Mouse (Mus musculus) spleen, postnatal 10 days (tissue): ENCODE data around the gene Agap1.

Experiments
- DNase-seq, 2 experiments: peaks; one replicate each; pipeline ENCODE4 v3.0.0; 2021 to 2022; ENCODE audit warnings: low spot score in 2 of 2

Agap1 gene

GRCm38 (mm10) chr1:89932021-89932423, 477.4 kb downstream of the Agap1 start:
- no peak for DNase-seq

- DNase-seq: no peak
Observed at GRCm38 (mm10) chr1:89932616-89933015, 478.0 kb downstream of the Agap1 start.

DNA sequence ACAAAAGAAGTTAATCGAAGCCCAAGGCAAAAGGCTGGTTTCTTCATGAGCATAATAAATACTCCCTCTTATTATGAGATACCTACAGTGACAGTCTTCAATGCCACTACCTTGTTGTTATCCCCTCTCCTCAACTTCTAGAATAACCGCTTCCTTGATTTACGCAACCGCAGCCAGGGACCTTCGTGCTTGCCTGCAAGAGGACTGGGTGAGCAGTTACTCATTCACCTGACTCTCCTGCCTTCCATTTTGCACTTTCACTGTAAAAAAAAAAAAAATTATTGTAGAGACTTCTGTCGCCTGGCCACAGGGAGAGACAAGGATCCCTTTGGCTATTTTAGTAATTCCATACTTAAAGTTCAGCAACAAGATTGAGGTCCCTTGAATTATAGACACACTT, 478.4 kb downstream of the Agap1 start:
- DNase-seq: no peak

GRCm38 (mm10) chr1:89933786-89934185, 479.2 kb downstream of the Agap1 start:
- DNase-seq: no peak

DNA sequence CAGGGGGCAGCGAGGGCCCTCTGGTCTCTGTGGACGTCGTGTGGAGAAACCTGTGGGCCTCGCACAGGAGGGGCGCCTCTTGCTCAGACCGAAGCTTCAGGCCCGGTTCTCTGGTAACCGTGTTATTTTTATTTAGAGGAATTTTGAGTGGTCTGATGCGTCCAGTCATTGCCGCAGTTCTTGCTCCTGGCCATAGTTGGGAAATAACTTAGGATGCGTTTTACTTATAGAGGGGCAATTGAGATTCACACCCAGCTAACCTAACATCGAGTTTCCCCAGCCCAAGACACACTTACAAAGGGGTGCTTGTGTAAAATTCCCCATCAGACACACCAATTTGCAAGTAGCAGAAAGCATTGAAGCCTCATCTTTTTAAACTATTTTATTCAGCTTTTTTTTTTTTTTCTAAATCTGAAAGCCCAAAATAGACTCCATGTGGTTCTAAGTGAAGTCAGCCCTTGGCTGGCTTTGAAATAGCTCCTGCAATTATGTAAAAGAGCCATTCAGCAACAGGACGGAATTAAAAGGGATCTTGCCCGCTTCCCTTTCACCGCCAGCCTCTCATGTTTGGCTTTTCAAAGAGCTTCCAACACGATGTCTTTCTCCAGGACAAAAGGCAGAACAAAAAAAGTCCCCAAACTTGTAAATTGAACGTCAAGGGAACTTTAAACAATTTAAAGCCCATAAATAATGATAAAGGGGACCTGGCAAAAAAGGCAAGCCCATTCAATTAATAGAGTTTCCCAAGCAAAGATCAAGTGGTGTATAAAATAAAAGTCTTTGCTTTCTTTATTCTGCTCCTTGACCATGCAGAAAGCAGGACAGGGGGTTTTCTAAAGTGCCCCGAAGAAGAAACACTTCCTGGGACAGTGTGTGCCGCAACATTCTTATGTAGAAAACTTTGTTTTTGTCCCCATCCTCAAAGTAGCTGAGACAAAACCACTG, 480.0 kb downstream of the Agap1 start:
- DNase-seq: no peak

DNA sequence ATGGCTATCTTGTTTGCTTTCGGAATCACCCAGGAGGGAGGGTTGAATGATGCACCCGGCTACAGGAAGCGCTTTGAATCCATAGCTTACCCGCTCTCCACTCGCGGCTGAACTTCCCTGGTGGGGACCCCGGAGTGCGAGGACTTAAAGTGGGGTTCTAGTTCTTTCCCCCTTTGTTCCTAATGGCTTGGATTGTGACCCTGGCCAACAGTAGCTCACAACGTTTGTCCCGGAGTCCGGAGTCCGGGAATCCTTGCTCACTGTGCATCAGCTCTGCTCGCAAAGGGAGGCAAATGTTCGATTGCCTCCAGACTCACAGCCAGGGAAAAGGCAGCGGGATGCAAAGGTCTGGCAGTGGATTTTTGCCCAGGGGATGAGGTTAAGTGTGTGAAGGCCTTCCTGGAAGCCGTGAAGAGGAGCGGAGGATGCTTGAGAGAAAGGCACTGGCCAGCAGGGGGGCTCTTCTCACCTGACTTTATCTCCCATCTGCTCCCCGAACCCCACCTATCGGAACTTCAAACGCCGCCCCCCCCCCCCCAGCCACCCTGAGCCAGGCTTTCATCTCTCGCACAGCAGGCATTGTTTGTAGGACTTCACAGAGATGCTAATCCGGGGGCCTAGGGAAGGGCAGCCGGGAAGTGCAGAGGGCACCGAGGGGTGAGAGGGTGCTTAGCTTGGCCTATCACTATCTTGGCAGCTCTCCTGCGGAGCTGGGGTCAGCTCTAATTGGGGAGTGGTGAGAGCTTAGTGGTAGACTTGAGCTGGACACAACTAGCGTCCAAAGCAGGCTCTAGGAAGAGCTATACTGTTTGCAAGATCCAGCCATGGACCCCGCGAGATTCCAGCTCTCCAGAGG, 481.1 kb downstream of the Agap1 start:
- no peak for DNase-seq

- no peak for DNase-seq
Observed at GRCm38 (mm10) chr1:89938884-89939595, 484.4 kb downstream of the Agap1 start.

GRCm38 (mm10) chr1:89939596-89939960, 485.0 kb downstream of the Agap1 start:
- no peak for DNase-seq

- DNase-seq: peak; percentile 31 to 74
Observed at GRCm38 (mm10) chr1:89939981-89940726, 485.5 kb downstream of the Agap1 start.

- DNase-seq: no peak
Observed at GRCm38 (mm10) chr1:89940961-89941524, 486.4 kb downstream of the Agap1 start.

GRCm38 (mm10) chr1:89941701-89942381, 487.2 kb downstream of the Agap1 start:
- no peak for DNase-seq

GRCm38 (mm10) chr1:89942395-89942976, 487.9 kb downstream of the Agap1 start:
- DNase-seq: no peak

- peak in 1 of 2 experiments; percentile 69 for DNase-seq
Observed at GRCm38 (mm10) chr1:89943202-89943601, 488.6 kb downstream of the Agap1 start.
